Mouse (Mus musculus): Measurements from ENCODE around the gene Hddc3. TPM values are rescaled to one million over a fixed set of nuclear protein-coding genes. Genes with fewer than 3 reads are reported as not detected.

The Hddc3 gene
- total RNA-seq, 2 experiments from 2014 or later = 52.9 to 65.7 TPM

- intact Hi-C loops (cut with DNase I) = no loop called here
- no peak for DNase-seq (ENCODE audit: low spot score in 2 of 2)
These were observed 25.1 kb downstream of the Hddc3 start for GRCm38 (mm10) chr7:80368009-80368408.

DNA sequence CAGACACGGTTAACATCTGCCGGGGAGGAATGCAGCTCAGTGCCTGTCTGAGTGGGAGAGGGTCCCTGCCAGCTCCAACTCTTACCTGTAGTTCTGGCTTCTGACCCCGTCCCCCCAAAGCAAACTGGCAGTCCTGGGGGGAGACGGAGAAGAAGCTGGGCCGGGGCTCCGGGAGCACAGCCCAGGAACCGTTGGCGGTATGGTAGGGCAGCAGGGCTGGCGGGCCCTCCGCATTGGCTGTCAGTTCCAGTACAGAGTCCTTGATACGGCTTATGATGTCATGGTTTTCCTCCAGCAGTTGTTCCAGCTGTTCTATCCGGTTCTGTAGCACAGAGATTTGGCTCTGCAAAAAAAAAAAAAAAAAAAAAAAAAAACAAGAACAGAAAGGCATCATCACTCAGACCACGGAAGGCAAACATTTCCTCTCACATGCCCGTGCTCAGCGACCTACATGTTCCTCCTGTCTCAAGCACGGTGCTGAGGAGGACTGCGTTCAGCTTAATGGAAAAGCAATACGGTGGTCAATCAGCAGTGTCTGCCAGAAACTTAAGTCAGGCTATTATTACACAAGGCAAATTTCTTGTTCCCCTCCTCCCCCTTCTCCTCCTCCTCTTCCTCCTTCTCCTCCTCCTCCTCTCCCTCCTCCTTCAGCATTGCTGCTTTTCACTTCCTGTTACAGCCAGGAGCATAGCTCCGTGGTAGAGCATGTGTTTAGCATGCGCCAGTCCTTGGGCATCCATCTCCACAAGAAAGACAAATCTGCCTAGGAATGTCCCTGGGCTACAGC, 25.9 kb downstream of the Hddc3 start:
- DNase-seq (ENCODE audit: low spot score in 2 of 2) = no peak
- intact Hi-C loops (cut with DNase I) = no loop called here

- intact Hi-C loops (cut with DNase I) = no loop called here
- no peak for DNase-seq (ENCODE audit: low spot score in 2 of 2)
These were observed 26.6 kb downstream of the Hddc3 start for GRCm38 (mm10) chr7:80369461-80369860.

DNA sequence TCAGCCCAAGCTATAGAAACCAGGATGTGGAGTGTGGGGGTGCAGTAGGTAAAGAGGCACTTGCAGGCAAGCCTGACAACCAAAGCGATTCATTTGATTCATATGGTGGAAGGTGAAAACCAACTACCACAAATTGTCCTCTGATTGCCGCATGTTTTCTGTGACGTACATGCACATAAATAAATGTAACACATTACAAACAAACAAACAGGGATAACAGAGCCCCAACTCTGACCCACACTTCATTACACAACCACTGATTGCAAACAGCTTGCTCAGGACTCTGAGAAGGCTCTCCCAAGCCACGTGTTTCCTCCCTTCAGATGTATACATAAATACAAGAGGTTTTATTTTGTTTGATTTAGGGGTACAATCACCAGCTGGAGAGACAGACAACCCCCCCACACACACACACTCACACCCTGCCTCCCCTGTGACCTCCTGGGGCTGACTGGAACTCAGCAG, 27.1 kb downstream of the Hddc3 start:
- no peak for DNase-seq (ENCODE audit: low spot score in 2 of 2)
- intact Hi-C loops (cut with DNase I) = loop anchor here (1.0 kb wide), 1 partner anchor 30 kb away; no protein-coding TSS in a partner anchor

- intact Hi-C loops (cut with DNase I) = loop anchor here (1.0 kb wide), 1 partner anchor 30 kb away; no protein-coding TSS in a partner anchor
- DNase-seq (ENCODE audit: low spot score in 2 of 2) = peak; percentile 80 to 84
These were observed 27.7 kb downstream of the Hddc3 start for GRCm38 (mm10) chr7:80370649-80371040.

- intact Hi-C loops (cut with DNase I) = no loop called here
- DNase-seq (ENCODE audit: low spot score in 2 of 2) = peak; percentile 72 to 83
These were observed 28.3 kb downstream of the Hddc3 start, which contains the start of gene Man2a2 for GRCm38 (mm10) chr7:80371041-80371751. Gene Man2a2 (minus strand): TSS chr7:80371375.

DNA sequence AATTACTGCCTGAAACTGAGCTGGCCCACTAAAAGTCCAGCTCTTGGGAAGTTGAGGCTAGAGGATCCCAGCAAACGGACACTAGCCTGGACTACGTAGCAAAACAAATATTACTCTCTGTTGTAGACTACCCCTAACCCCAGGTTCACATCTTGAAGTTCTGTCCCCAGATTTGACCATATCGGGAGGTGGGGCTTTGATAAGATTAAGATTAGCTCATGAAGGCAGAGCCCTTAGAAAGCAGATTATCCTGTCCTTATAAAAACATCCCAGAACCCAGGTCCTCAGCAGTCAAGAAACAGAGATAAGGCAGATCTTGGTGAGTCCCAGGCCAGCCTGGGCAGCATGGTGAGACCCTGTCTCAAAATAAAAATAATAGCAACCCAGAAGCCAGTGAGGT, 29.3 kb downstream of the Hddc3 start:
- intact Hi-C loops (cut with DNase I) = no loop called here
- no peak for DNase-seq (ENCODE audit: low spot score in 2 of 2)

DNA sequence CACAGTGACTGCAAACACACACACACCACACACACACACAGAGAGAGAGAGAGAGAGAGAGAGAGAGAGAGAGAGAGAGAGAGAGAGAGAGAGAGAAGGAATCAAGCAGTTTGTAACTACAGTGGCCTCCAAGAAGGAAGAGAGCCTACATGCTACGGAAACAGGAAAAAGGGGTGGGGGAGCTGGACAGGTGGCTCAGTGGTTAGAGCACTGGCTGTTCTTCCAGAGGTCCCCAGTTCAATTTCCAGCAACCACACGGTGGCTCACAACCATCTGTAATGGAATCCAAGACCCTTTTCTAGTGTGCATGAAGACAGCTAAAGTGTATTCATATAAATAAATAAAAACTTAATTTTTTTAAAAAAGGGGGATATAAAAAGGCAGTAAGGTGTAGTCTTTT, 29.8 kb downstream of the Hddc3 start:
- DNase-seq (ENCODE audit: low spot score in 2 of 2) = no peak
- intact Hi-C loops (cut with DNase I) = no loop called here

- no peak for DNase-seq (ENCODE audit: low spot score in 2 of 2)
- intact Hi-C loops (cut with DNase I) = no loop called here
These were observed 30.4 kb downstream of the Hddc3 start for GRCm38 (mm10) chr7:80373352-80373751.

DNA sequence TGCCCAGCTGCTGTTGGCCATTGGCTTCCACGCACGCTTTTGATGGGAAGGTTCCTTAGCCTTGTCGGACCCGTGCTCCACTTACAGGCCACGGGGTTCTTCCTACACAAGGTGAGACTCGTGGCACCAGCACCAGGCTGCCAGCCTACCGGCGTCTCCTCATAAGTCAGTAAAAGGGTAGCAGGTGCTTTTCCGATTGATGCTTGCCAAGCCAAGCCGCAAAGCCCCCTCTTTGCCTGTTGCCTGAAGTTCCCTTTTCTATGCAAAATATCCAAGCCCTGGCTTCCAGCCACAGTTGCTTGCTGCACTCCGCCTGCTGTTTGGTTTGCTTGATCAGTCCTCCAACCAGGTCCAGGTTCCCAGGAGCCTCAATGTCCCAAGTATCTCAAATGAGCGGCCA, 30.9 kb downstream of the Hddc3 start:
- intact Hi-C loops (cut with DNase I) = no loop called here

GRCm38 (mm10) chr7:80374280-80374679, 31.4 kb downstream of the Hddc3 start:
- no peak for DNase-seq (ENCODE audit: low spot score in 2 of 2)
- intact Hi-C loops (cut with DNase I) = no loop called here

More for the DNA sequence above, 30.9 kb downstream of the Hddc3 start:
- DNase-seq (ENCODE audit: low spot score in 2 of 2) = no peak

- no peak for DNase-seq (ENCODE audit: low spot score in 2 of 2)
- intact Hi-C loops (cut with DNase I) = no loop called here
These were observed 31.8 kb downstream of the Hddc3 start for GRCm38 (mm10) chr7:80374733-80375132.

GRCm38 (mm10) chr7:80375376-80376039, 32.6 kb downstream of the Hddc3 start:
- intact Hi-C loops (cut with DNase I) = no loop called here
- DNase-seq (ENCODE audit: low spot score in 2 of 2) = no peak

- no peak for DNase-seq (ENCODE audit: low spot score in 2 of 2)
- intact Hi-C loops (cut with DNase I) = no loop called here
These were observed 33.3 kb downstream of the Hddc3 start for GRCm38 (mm10) chr7:80376192-80376591.

DNA sequence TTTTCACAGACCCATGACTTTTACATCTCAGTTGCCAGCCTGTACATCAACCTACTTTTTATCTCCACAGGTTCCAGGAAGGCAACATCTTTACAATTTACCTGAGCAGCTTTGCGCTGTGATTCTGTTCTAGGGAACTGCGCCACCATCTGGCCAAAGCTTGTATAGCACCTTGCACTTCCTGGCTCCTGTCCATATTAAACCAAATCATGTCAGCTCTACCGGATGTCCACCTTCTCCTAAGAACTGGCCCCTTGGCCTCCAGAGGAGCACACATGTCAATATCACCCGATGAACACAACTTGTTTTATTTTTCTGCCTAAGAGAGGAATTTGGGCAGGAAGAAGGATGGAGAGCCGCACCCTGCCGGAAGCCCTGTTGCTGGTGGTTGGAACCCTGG, 34.6 kb downstream of the Hddc3 start:
- peak in 1 of 2 experiments; percentile 64 for DNase-seq (ENCODE audit: low spot score in 2 of 2)
- intact Hi-C loops (cut with DNase I) = no loop called here

DNA sequence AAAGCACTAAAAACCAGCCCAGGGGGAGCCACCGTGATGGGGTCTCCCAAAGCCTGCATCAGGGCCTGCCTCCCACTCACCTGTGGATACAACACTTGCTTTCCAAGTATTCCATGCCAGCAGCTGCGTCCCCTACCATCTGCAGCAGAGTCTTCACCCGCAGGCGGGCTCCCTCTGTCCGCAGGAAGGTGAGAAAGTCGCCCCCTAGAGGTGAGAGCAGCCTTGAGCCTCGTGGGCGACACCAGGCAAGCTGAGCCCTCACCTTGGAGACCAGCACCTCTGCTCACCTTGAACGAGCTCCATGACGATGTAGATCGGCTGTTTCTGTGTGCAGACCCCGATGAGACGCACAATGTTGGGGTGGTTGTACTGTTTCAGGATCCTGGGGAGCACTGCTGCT, 36.6 kb downstream of the Hddc3 start:
- no peak for DNase-seq (ENCODE audit: low spot score in 2 of 2)
- intact Hi-C loops (cut with DNase I) = no loop called here

GRCm38 (mm10) chr7:80382919-80383318, 40.0 kb downstream of the Hddc3 start:
- intact Hi-C loops (cut with DNase I) = loop anchor here (10.0 kb wide), 1 partner anchor 332 kb away; no protein-coding TSS in a partner anchor
- DNase-seq (ENCODE audit: low spot score in 2 of 2) = no peak

DNA sequence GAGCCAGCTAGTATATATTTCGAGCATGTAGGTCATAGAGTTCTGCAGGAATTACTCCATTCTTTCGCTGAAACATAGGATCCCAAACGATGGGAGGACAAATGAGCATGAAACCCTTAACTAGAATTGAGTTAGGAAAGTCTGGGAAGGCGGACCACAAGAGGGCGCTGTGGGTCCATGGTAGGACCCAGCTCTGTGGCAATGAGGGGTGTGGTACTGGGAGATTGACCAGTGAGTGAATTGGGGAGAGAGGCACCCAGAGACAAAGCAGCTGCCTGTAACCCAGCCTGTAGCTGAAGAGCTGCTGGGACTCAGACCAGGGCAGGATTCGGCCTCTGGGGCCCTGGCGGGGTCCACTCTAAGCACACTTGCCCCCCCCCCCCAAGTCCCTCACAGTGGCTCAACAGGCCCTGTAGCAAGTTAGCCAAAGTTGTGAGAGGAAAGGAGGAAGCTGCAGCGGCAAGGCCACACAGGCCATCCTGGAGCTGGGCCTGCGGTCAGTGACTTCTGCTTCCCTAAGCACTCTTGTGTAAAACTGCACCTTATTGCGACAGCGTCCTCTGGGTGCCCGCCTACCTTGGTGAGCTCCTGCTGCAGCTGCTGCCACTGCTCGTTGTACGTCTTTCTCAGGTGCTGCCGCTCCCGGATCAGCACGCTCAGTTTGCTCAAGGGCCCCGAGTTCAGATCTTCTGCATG, 43.5 kb downstream of the Hddc3 start:
- intact Hi-C loops (cut with DNase I) = loop anchor here (1.0 to 10.0 kb wide), 3 partner anchors 194 to 328 kb away; no protein-coding TSS in a partner anchor
- peak; percentile 80 to 84 for DNase-seq (ENCODE audit: low spot score in 2 of 2)

GRCm38 (mm10) chr7:80387033-80387632, 44.2 kb downstream of the Hddc3 start:
- intact Hi-C loops (cut with DNase I) = loop anchor here (10.0 kb wide), 1 partner anchor 328 kb away; no protein-coding TSS in a partner anchor
- no peak for DNase-seq (ENCODE audit: low spot score in 2 of 2)
